Mouse (Mus musculus) liver, embryonic 12.5 days (tissue): ENCODE measurements around the gene Erc1. TPM values are rescaled to one million over a fixed set of nuclear protein-coding genes. Genes with fewer than 3 reads are reported as not detected.

Source experiments
- ATAC-seq: fragments of 200-750 bp; cut with Nextera tagmentation; 2 replicates; pipeline ENCODE4 v1.8.0; 2017; ENCODE audit warnings: moderate number of reproducible peaks, mild to moderate bottlenecking, moderate library complexity
- H3K27ac ChIP-seq: fragments of 300-500 bp; sonication (generic); 2 replicates; pipeline ENCODE4 v1.5.1; 2016; ENCODE audit warnings: mild to moderate bottlenecking
- H3K27me3 ChIP-seq: fragments of 300-500 bp; sonication (generic); replicated peaks from 2 replicates; pipeline ENCODE4 v1.6.1; 2016; ENCODE audit warnings: mild to moderate bottlenecking, moderate library complexity
- H3K36me3 ChIP-seq: fragments of 300-500 bp; sonication (generic); 2 replicates; pipeline ENCODE4 v1.6.1; 2016; ENCODE audit warnings: mild to moderate bottlenecking, moderate library complexity
- H3K4me1 ChIP-seq: fragments of 300-500 bp; sonication (generic); 2 replicates; pipeline ENCODE4 v1.6.1; 2016
- H3K4me2 ChIP-seq: fragments of 300-500 bp; sonication (generic); 2 replicates; pipeline ENCODE4 v1.6.1; 2016; ENCODE audit warnings: mild to moderate bottlenecking, moderate library complexity
- H3K4me3 ChIP-seq: fragments of 300-500 bp; sonication (generic); 2 replicates; pipeline ENCODE4 v1.5.1; 2016; ENCODE audit warnings: mild to moderate bottlenecking, moderate library complexity
- H3K9ac ChIP-seq: fragments of 300-500 bp; sonication (generic); 2 replicates; pipeline ENCODE4 v1.6.1; 2016; ENCODE audit warnings: mild to moderate bottlenecking, moderate library complexity
- H3K9me3 ChIP-seq: fragments of 300-500 bp; sonication (generic); replicated peaks from 2 replicates; pipeline ENCODE4 v1.6.1; 2016; ENCODE audit warnings: mild to moderate bottlenecking, moderate library complexity
- WGBS: fragments of 180-500 bp; shearing (Covaris S2); methylation state at CpG from one replicate; pipeline ENCODE4 v1.1.7; 2016; ENCODE audit not compliant: insufficient replicate concordance; 5-methylcytosine and 5-hydroxymethylcytosine counted together
- polyA plus RNA-seq: library from polyadenylated mRNA; unstranded; fragments of >200 nt; fragmentation: Nextera tagmentation; extraction: Ambion mirVana; gene quantifications from 2 replicates; pipeline ENCODE4 v1.2.1, GENCODE M21; 2016

The Erc1 gene
- polyA plus RNA-seq, 1 experiment from 2014 or later = 6.8 TPM

DNA sequence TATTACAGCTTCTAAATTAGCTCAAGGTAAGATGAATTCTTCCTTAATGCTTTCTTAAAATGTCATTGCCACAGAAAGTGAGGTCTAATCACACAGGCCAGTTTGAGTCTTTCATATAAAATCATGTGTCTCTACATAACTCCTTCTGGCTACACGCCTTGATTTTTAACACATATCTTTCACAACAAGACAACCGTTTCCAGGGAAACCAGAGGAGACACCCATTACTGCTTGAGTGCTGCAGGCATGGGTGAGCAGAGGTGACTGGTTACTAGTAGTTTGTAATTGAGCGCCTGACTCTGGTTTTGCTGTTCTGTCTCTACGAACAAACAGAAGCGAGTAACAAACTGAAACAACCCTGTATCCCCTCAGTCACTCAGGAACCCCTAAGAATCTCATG, 51.7 kb downstream of the Erc1 start:
- no peak overlapping the region for H3K4me3 ChIP-seq
- ATAC-seq = no peak
- no peaks in the 10 kb centered on the region for H3K9me3 ChIP-seq
- 76% methylated on average over 5 of the region's 5 CpGs for WGBS
- no peaks in the 10 kb centered on the region for H3K4me1 ChIP-seq
- no peak overlapping the region for H3K4me2 ChIP-seq
- H3K9ac ChIP-seq = no peak overlapping the region
- no peak overlapping the region for H3K27ac ChIP-seq
- peaks cover 9% of the 10 kb centered on the region for H3K36me3 ChIP-seq
- no peaks in the 10 kb centered on the region for H3K27me3 ChIP-seq

DNA sequence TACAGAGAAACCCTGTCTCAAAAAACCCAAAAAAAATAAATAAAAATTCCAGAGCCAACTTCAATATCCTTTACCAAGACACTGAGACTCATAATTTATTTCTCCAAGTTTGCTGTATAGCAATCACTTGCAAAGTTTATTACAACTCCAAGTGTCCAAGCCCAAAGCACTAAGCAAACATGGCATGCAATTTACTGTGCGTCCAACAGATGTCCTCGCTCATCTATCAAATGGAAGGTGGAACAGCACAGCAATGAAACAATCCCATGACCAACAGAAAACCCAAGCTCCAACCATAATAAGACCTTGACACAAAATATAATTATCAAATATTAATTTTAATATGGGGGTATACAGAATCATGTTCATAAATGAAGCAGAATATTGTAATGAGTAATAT, 55.4 kb downstream of the Erc1 start:
- ATAC-seq = no peak
- no peak overlapping the region for H3K4me2 ChIP-seq
- 33% methylated on average over 2 of the region's 2 CpGs for WGBS

DNA sequence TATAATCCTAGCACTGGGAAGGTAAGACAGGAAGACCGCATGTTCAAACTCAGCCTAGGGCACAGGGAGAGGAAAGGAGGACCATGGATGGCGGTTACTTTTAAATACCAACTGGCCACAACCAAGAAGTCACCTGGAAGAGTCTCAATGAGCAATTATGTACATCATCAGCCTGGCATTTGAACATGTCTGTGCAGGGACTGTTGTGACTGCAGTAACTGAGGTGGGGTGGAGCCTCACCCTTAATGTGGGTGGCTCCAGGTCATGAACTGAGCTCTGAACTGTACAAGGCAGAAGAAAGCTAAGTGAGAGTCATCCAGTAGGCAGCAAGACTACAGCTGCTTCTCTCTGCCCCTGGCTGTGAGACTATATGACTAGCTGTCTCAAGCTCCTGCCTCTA, 65.6 kb downstream of the Erc1 start:
- WGBS = 85% methylated on average over 2 of the region's 2 CpGs
- H3K4me3 ChIP-seq = no peak overlapping the region
- no peak overlapping the region for H3K9ac ChIP-seq
- no peak overlapping the region for H3K4me2 ChIP-seq
- no peak overlapping the region for H3K27ac ChIP-seq
- ATAC-seq = no peak
- peaks cover 8% of the 10 kb centered on the region; the same call in 1 of the 2 replicates for H3K36me3 ChIP-seq
- H3K27me3 ChIP-seq = no peaks in the 10 kb centered on the region
- no peaks in the 10 kb centered on the region for H3K4me1 ChIP-seq
- no peaks in the 10 kb centered on the region for H3K9me3 ChIP-seq

More for the DNA sequence above, 55.4 kb downstream of the Erc1 start:
- Histone ChIP-seq H3K27me3 (no peaks in the 10 kb centered on the region), H3K36me3 (peaks cover 9% of the 10 kb centered on the region), H3K27ac (no peak overlapping the region), H3K4me3 (no peak overlapping the region), H3K4me1 (no peaks in the 10 kb centered on the region), H3K9me3 (no peaks in the 10 kb centered on the region), H3K9ac (no peak overlapping the region)

DNA sequence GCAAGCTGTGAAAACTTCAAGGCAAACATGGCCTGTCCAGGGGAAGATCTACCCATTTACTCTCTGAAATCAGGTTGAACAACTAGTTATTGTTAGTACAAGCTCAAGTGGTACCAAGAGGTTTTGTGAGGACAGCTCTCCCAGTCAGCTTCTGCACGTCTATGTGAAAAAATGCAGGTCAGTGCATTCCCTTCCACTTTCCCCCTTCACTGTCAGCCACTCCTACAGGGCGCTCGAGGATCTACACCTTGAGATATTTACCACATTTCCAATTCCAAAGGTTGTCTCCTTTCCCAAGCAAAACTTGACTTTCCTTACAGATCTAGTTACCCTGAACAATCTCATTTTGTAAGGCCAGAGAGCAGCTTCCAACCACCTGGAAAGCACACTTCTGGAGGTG, 66.9 kb downstream of the Erc1 start:
- no peak overlapping the region for H3K27ac ChIP-seq
- 75% methylated on average over 3 of the region's 3 CpGs for WGBS
- no peak overlapping the region for H3K4me2 ChIP-seq
- no peak overlapping the region for H3K9ac ChIP-seq
- no peak overlapping the region for H3K4me3 ChIP-seq
- H3K36me3 ChIP-seq = peaks cover 8% of the 10 kb centered on the region; the same call in 1 of the 2 replicates
- H3K9me3 ChIP-seq = no peaks in the 10 kb centered on the region
- no peaks in the 10 kb centered on the region for H3K27me3 ChIP-seq
- no peaks in the 10 kb centered on the region for H3K4me1 ChIP-seq
- no peak for ATAC-seq

DNA sequence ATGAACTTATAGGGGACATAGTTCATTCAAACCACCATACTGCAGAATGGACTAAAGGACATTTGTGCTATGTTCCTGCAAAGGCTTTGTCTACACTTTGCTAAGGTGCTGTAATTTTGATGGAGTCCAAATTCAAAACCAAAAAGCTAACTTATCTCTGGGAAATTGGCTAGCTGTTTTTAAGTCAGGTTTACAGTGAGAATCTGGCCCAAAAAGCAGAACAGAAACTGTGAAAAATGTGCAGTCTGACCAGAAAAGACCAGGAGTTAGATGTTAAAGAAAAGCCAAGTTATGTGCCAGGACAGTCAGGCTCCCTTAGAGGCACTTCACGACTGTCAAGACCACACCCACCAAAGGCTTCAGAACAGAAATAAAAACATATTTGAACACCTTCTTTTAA, 79.2 kb downstream of the Erc1 start:
- Histone ChIP-seq H3K4me3 (no peak overlapping the region), H3K9ac (no peak overlapping the region), H3K27me3 (no peaks in the 10 kb centered on the region), H3K36me3 (no peaks in the 10 kb centered on the region), H3K4me1 (no peaks in the 10 kb centered on the region), H3K4me2 (no peak overlapping the region), H3K27ac (no peak overlapping the region), H3K9me3 (no peaks in the 10 kb centered on the region)
- ATAC-seq = no peak
- WGBS = 42% methylated on average over 1 of the region's 1 CpGs

DNA sequence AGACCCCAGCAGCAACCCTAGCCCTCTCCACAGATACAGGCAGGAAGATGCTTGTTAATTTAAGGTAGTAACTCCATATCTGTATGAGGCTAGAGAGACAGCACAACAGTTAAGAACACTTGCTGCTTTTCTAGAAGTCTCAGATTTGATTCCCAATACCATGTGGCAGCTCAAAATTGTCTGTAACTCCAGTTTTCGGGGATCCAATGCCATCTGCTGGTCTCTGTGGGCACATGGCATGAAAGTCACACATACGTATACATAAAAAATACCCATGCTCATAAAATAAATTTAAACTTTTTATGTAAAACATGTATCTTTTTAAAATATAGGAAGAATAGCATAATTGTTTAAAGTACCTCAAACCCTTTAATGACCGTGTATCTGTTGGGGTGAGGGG, 83.6 kb downstream of the Erc1 start:
- H3K9me3 ChIP-seq = no peaks in the 10 kb centered on the region
- H3K36me3 ChIP-seq = peaks cover 6% of the 10 kb centered on the region
- H3K9ac ChIP-seq = no peak overlapping the region
- no peak overlapping the region for H3K4me2 ChIP-seq
- H3K27me3 ChIP-seq = no peaks in the 10 kb centered on the region
- WGBS = 83% methylated on average over 3 of the region's 3 CpGs
- H3K4me3 ChIP-seq = no peak overlapping the region
- H3K4me1 ChIP-seq = no peaks in the 10 kb centered on the region
- H3K27ac ChIP-seq = no peak overlapping the region
- ATAC-seq = no peak

DNA sequence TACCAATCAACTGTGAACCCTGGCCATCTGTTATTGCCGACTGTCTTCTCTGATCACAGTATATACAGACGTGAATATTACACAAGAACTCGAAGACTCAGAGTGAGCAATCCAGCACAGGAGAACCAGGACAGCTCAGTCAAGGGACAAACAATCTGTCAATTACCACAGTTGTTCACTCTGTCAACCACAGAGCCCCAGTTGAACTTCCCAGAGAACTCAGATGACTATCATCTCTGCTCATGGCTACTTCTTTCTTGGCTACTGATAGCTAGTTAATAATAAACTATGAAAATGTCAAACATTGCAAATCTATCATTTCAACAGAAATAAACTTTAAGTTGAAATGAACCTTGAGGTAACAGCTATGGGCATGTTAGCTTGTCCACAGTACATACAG, 88.1 kb downstream of the Erc1 start:
- WGBS = 62% methylated on average over 3 of the region's 3 CpGs
- Histone ChIP-seq H3K4me3 (no peak overlapping the region), H3K4me2 (no peak overlapping the region), H3K4me1 (0 out of 2 replicates have a peak, but pooled peaks cover 7% of the 10 kb centered on the region), H3K9me3 (no peaks in the 10 kb centered on the region), H3K27me3 (no peaks in the 10 kb centered on the region), H3K27ac (no peak overlapping the region), H3K9ac (no peak overlapping the region), H3K36me3 (peaks cover 6% of the 10 kb centered on the region)
- no peak for ATAC-seq

DNA sequence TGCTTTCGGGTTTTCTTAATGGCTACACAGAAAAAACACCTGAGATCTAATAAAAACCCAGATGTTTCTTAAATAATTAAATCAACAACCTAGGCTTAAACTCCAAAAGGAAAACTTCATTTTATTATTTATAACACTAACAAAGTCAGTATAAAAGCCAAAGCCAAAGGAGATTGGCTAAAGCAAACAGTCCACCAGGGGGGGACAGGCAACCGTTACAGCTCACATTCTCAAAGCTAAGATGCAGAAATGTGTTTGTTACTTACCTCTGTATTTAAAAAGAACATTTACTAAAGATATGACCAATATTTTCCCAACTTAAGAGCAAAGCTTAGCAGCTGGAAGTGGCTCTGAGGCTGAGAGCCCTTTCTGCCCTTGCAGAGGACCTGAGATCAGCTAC, 89.5 kb downstream of the Erc1 start:
- H3K4me2 ChIP-seq = no peak overlapping the region
- WGBS = 87% methylated on average over 2 of the region's 2 CpGs
- no peak for ATAC-seq
- H3K4me3 ChIP-seq = no peak overlapping the region
- H3K36me3 ChIP-seq = peaks cover 6% of the 10 kb centered on the region
- H3K27me3 ChIP-seq = no peaks in the 10 kb centered on the region
- no peak overlapping the region for H3K27ac ChIP-seq
- 0 out of 2 replicates have a peak, but pooled peaks cover 7% of the 10 kb centered on the region for H3K4me1 ChIP-seq
- no peaks in the 10 kb centered on the region for H3K9me3 ChIP-seq
- no peak overlapping the region for H3K9ac ChIP-seq

DNA sequence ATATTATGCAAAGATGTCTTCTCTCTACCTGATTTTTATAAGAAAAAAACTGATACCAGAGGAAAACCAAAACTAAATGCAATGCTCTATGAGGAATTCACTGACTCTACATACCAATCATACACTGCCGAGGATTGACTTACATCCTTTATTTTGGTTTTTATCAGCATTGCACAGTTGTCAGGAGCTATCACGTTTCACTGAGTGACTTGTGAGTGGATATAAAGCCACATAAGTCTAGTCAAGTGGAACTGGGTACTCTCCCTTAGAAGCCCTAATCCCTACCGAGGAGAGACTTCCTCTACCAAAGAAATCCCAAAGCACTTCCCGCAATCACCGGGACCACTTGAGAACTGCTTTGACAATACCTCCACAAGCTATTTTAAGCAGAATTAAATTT, 90.2 kb downstream of the Erc1 start:
- no peaks in the 10 kb centered on the region for H3K27me3 ChIP-seq
- WGBS = 62% methylated on average over 5 of the region's 5 CpGs
- peaks cover 6% of the 10 kb centered on the region for H3K36me3 ChIP-seq
- H3K4me1 ChIP-seq = 0 out of 2 replicates have a peak, but pooled peaks cover 7% of the 10 kb centered on the region
- no peak overlapping the region for H3K9ac ChIP-seq
- H3K9me3 ChIP-seq = no peaks in the 10 kb centered on the region
- no peak overlapping the region for H3K4me2 ChIP-seq
- no peak overlapping the region for H3K4me3 ChIP-seq
- H3K27ac ChIP-seq = no peak overlapping the region
- no peak for ATAC-seq

DNA sequence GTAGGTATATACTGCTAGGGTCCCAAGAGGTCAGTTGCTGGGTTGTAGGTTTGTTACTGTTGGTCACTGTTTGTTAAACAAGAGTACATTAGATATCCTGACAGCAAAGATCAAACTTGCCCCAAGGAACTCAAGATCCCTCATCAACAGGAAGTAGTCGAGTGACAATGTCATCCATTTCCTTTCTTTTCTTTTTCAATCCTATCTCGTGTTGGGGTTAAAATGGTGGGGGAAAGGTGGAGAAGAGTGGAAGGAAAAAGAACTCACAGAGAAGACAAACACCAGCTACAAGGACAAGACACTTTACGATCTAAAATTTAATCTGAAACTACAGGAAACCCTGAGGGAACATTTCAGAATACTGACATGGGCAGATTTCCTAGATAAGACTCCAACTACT, 92.1 kb downstream of the Erc1 start:
- no peak overlapping the region for H3K4me2 ChIP-seq
- H3K36me3 ChIP-seq = peaks cover 9% of the 10 kb centered on the region
- WGBS = 23% methylated on average over 3 of the region's 3 CpGs
- no peak overlapping the region for H3K27ac ChIP-seq
- no peaks in the 10 kb centered on the region for H3K9me3 ChIP-seq
- no peak overlapping the region for H3K9ac ChIP-seq
- no peak for ATAC-seq
- no peak overlapping the region for H3K4me3 ChIP-seq
- 0 out of 2 replicates have a peak, but pooled peaks cover 7% of the 10 kb centered on the region for H3K4me1 ChIP-seq
- H3K27me3 ChIP-seq = no peaks in the 10 kb centered on the region

DNA sequence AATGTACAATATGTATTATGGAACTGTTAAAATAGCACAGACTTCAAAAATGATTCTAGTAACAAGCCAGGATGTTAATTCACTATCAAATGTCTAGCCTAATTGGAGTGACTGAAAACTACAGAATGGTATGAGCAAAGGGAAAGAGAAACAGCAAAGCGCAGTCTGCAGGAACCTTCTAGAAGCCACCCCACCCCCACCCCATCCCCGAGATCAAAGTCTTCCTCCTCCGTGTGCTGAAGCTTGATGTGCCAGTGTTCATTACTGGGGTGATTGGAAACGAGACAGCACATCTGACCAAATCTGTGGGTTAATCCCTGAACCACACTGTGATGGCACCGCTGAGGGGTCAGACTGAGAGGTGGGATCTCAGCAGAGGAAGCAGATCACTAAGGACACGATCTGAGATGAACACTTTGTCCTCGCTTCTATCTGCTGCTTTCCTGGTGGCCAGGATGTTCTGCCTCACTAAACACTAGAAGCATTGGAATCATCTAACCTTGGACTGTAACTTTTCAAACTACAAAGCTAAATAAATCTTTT, 98.8 kb downstream of the Erc1 start:
- Histone ChIP-seq H3K36me3 (peaks cover 18% of the 10 kb centered on the region), H3K27ac (no peak overlapping the region), H3K9me3 (no peaks in the 10 kb centered on the region), H3K4me1 (no peaks in the 10 kb centered on the region), H3K9ac (no peak overlapping the region), H3K4me3 (no peak overlapping the region), H3K27me3 (no peaks in the 10 kb centered on the region), H3K4me2 (no peak overlapping the region)
- 78% methylated on average over 7 of the region's 7 CpGs for WGBS
- no peak for ATAC-seq

DNA sequence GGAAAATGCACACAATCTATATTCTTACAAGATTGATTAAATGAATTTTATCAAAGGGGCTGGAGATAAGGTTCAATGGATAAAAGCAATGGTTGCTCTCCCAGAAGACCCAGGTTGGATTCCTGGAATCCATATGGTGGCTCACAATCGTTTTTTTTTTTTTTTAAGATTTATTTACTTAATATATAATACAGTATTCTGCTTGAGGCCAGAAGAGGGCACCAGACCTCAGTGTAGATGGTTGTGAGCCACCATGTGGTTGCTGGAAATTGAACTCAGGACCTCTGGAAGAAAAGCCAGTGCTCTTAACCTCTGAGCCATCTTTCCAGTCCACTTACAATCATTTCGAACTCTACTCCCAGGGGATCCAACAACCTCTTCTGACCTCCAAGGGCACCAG, 106.1 kb downstream of the Erc1 start:
- no peak overlapping the region for H3K27ac ChIP-seq
- 70% methylated on average over 2 of the region's 2 CpGs for WGBS
- H3K4me1 ChIP-seq = no peaks in the 10 kb centered on the region
- no peak overlapping the region for H3K9ac ChIP-seq
- no peaks in the 10 kb centered on the region for H3K9me3 ChIP-seq
- H3K36me3 ChIP-seq = peaks cover 10% of the 10 kb centered on the region
- no peak for ATAC-seq
- no peak overlapping the region for H3K4me2 ChIP-seq
- no peaks in the 10 kb centered on the region for H3K27me3 ChIP-seq
- no peak overlapping the region for H3K4me3 ChIP-seq

DNA sequence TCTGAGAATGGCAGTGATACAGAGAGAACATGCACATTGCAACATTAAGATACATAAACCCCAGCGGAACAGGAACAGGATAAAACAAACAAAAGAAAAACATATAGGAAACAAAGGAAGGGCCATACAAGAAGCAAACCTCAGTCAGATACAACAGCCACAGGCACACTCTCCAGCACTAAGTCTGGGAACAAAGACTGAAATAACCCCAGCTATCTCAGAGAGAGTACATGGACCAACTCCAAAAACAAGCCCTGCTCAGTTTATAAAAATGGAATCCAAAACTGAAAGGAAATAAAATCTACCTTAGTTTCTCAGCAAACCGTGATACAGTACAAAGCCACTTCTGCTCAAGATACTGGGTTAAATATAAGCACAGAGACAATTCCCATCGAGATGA, 107.4 kb downstream of the Erc1 start:
- peaks cover 10% of the 10 kb centered on the region for H3K36me3 ChIP-seq
- no peak overlapping the region for H3K4me2 ChIP-seq
- 74% methylated on average over 3 of the region's 3 CpGs for WGBS

More for the DNA sequence above, 107.4 kb downstream of the Erc1 start:
- H3K4me3 ChIP-seq = no peak overlapping the region
- no peaks in the 10 kb centered on the region for H3K4me1 ChIP-seq
- no peak for ATAC-seq
- H3K9ac ChIP-seq = no peak overlapping the region
- no peak overlapping the region for H3K27ac ChIP-seq
- H3K27me3 ChIP-seq = no peaks in the 10 kb centered on the region
- no peaks in the 10 kb centered on the region for H3K9me3 ChIP-seq
